Mouse (Mus musculus): ENCODE measurements at regions not wholly inside any gene's neighbourhood (a gene's known extent, or its start where the extent isn't known, plus 50 kb on each side); places are given as distances from the start of the nearest gene placed in this dataset.
A peak's percentile ranks its signal among the peaks of the same experiment; 100 is the strongest.

GRCm38 (mm10) chr1:166804333-166804732 is 122.7 kb upstream of the Fmo9 start:
- Histone ChIP-seq H3K4me3 (replicated peaks) (no peak overlapping the region), H3K9me3 (no peaks in the 10 kb centered on the region), H3K36me3 (replicated peaks; ENCODE audit: low read length) (no peaks in the 10 kb centered on the region), H3K4me1 (peaks cover 81% of the 10 kb centered on the region), H3K27me3 (replicated peaks) (no peaks in the 10 kb centered on the region)
- TF ChIP-seq GATA1 (IDR thresholded peaks at IDR 0.05; ENCODE audit: borderline replicate concordance, low read length), result no peak
- TF ChIP-seq FLI1 (IDR thresholded peaks at IDR 0.05; ENCODE audit: low read length), result no peak

GRCm38 (mm10) chr1:166807163-166807945 is 125.7 kb upstream of the Fmo9 start:
- TF ChIP-seq GATA1 (IDR thresholded peaks at IDR 0.05; ENCODE audit: borderline replicate concordance, low read length), result no peak
- no peak for TF ChIP-seq FLI1 (IDR thresholded peaks at IDR 0.05; ENCODE audit: low read length)
- Histone ChIP-seq H3K4me1 (peaks cover 88% of the 10 kb centered on the region), H3K27me3 (replicated peaks) (no peaks in the 10 kb centered on the region), H3K9me3 (no peaks in the 10 kb centered on the region), H3K4me3 (replicated peaks) (peak overlapping the region; percentile 69), H3K36me3 (replicated peaks; ENCODE audit: low read length) (no peaks in the 10 kb centered on the region)

DNA sequence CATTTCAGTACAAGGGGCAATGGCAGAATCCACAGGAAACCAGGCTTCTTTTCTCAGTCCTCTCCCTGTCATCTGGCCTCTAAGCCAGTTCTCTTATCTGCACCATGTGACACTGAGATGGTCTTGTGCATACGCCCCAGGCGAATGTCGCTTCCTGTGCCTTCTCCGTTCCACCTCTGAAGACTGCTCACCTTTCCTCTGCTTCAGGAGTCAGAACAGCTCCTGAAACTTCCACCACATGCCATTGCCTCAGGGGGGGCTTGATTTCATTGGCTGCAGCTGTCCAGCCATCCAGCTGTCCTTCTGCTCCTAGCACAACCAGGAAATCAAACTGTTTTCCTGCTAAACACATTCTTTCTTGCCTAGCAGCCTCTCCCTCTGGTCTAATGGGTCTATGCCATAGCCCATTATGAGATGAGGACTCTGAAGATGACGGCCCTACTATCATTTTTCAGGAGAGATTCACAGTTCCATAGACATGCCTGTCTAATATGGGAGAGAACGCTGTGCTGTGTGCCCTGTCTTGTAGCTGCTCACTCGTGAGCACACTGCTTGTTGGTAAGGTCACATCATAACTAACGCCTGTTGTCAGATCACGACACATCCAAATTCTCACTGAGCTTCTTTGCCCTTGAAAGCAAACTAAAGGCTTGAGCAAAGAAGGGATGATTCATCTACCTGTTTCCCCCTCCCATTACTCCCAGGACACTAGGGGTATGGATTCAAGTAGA is 129.9 kb upstream of the Fmo9 start:
- no peak for TF ChIP-seq GATA1 (IDR thresholded peaks at IDR 0.05; ENCODE audit: borderline replicate concordance, low read length)
- no peak for TF ChIP-seq FLI1 (IDR thresholded peaks at IDR 0.05; ENCODE audit: low read length)
- Histone ChIP-seq H3K4me3 (replicated peaks) (peak overlapping the region; percentile 48), H3K4me1 (peaks cover 93% of the 10 kb centered on the region), H3K27me3 (replicated peaks) (no peaks in the 10 kb centered on the region), H3K9me3 (no peaks in the 10 kb centered on the region), H3K36me3 (replicated peaks; ENCODE audit: low read length) (no peaks in the 10 kb centered on the region)

- peak overlapping the region; percentile 55 for H3K4me3 ChIP-seq (replicated peaks)
- H3K36me3 ChIP-seq (replicated peaks; ENCODE audit: low read length), result no peaks in the 10 kb centered on the region
- no peak for TF ChIP-seq FLI1 (IDR thresholded peaks at IDR 0.05; ENCODE audit: low read length)
- TF ChIP-seq GATA1 (IDR thresholded peaks at IDR 0.05; ENCODE audit: borderline replicate concordance, low read length), result no peak
- H3K9me3 ChIP-seq, result no peaks in the 10 kb centered on the region
- H3K27me3 ChIP-seq (replicated peaks), result no peaks in the 10 kb centered on the region
- H3K4me1 ChIP-seq, result peaks cover 88% of the 10 kb centered on the region
Measured at GRCm38 (mm10) chr1:166812072-166812461, 130.4 kb upstream of the Fmo9 start.

DNA sequence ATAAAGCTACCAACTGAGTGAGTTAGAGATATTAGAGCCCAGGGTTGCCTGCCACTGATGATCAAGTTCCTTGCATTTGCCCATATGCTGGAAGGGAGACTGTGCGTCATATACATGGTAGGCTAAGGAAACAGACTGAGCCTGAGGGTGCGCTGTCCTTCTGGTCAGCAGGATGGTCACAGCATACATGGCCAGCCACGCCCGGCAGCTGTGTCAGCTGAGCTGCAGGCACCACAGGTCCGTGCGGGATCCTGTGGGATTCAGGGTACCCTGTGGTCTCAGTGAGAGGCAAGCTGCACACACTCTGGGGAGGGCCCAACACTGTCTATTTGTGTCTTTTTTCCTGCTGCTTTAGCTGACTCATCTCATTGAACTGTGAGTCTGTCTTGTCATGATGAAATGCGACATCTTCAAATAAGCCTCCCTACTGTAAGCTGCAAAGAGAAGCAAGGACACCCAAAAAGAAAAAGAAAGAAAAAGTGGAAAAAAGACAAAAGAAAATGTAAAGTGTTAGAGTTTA is 131.3 kb upstream of the Fmo9 start:
- Histone ChIP-seq H3K36me3 (replicated peaks; ENCODE audit: low read length) (no peaks in the 10 kb centered on the region), H3K4me3 (replicated peaks) (peak overlapping the region; percentile 87), H3K4me1 (peaks cover 88% of the 10 kb centered on the region), H3K27me3 (replicated peaks) (no peaks in the 10 kb centered on the region), H3K9me3 (no peaks in the 10 kb centered on the region)
- no peak for TF ChIP-seq GATA1 (IDR thresholded peaks at IDR 0.05; ENCODE audit: borderline replicate concordance, low read length)
- no peak for TF ChIP-seq FLI1 (IDR thresholded peaks at IDR 0.05; ENCODE audit: low read length)

- TF ChIP-seq GATA1 (IDR thresholded peaks at IDR 0.05; ENCODE audit: borderline replicate concordance, low read length), result no peak
- TF ChIP-seq FLI1 (IDR thresholded peaks at IDR 0.05; ENCODE audit: low read length), result no peak
- Histone ChIP-seq H3K9me3 (no peaks in the 10 kb centered on the region), H3K4me1 (peaks cover 73% of the 10 kb centered on the region), H3K4me3 (replicated peaks) (no peak overlapping the region), H3K36me3 (replicated peaks; ENCODE audit: low read length) (no peaks in the 10 kb centered on the region), H3K27me3 (replicated peaks) (no peaks in the 10 kb centered on the region)
Measured at GRCm38 (mm10) chr1:166817927-166818326, 136.3 kb upstream of the Fmo9 start.

DNA sequence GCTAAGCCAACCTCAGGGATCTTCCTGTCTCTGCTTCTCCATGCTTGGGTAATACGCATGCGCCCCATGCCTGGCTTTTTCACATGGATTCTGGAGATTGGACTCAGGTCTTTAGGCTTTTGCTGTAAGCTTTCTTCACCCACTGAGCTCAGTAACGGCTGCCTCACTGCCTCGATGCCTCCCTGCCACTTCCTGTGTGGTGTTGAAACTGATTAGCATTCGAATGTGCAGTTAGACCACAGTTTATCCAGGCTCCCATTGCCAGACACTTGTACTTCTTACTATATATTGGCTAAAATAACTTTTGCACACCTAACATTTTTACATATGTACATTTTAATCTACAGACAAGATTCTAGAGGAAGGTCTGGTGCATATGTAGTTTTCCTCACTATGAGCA is 137.0 kb upstream of the Fmo9 start:
- no peaks in the 10 kb centered on the region for H3K9me3 ChIP-seq
- TF ChIP-seq GATA1 (IDR thresholded peaks at IDR 0.05; ENCODE audit: borderline replicate concordance, low read length) (no peak), FLI1 (IDR thresholded peaks at IDR 0.05; ENCODE audit: low read length) (no peak)
- H3K36me3 ChIP-seq (replicated peaks; ENCODE audit: low read length), result no peaks in the 10 kb centered on the region
- H3K27me3 ChIP-seq (replicated peaks), result no peaks in the 10 kb centered on the region
- peak overlapping the region; percentile 79 for H3K4me3 ChIP-seq (replicated peaks)
- H3K4me1 ChIP-seq, result peaks cover 69% of the 10 kb centered on the region

GRCm38 (mm10) chr1:166819420-166819819 is 137.8 kb upstream of the Fmo9 start:
- no peaks in the 10 kb centered on the region for H3K27me3 ChIP-seq (replicated peaks)
- no peak for TF ChIP-seq GATA1 (IDR thresholded peaks at IDR 0.05; ENCODE audit: borderline replicate concordance, low read length)
- no peak for TF ChIP-seq FLI1 (IDR thresholded peaks at IDR 0.05; ENCODE audit: low read length)
- peaks cover 68% of the 10 kb centered on the region for H3K4me1 ChIP-seq
- H3K4me3 ChIP-seq (replicated peaks), result peak overlapping the region; percentile 16
- no peaks in the 10 kb centered on the region for H3K36me3 ChIP-seq (replicated peaks; ENCODE audit: low read length)
- no peaks in the 10 kb centered on the region for H3K9me3 ChIP-seq

DNA sequence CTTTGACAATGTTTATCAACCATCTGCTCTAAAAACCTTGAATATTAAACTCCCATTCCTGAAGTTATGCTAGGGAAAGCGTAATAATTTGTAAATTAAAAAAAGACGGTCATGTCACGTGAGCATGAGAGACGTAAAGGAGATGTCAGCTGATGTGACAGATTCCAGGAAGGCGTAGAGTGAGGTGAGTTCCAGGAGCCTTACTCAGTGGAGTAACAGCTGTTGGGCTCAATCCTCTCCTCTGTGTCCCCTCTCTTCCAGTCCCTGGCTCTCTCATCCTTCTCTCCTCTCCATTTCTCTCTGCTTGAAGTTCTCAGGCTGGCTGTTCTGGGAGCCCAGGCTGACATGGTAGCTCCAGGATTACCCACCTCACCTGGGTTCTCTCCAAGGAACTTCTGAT is 138.4 kb upstream of the Fmo9 start:
- TF ChIP-seq GATA1 (IDR thresholded peaks at IDR 0.05; ENCODE audit: borderline replicate concordance, low read length) (no peak), FLI1 (IDR thresholded peaks at IDR 0.05; ENCODE audit: low read length) (no peak)
- H3K36me3 ChIP-seq (replicated peaks; ENCODE audit: low read length), result no peaks in the 10 kb centered on the region
- H3K9me3 ChIP-seq, result no peaks in the 10 kb centered on the region
- peak overlapping the region; percentile 67 for H3K4me3 ChIP-seq (replicated peaks)
- H3K4me1 ChIP-seq, result peaks cover 65% of the 10 kb centered on the region
- H3K27me3 ChIP-seq (replicated peaks), result no peaks in the 10 kb centered on the region

DNA sequence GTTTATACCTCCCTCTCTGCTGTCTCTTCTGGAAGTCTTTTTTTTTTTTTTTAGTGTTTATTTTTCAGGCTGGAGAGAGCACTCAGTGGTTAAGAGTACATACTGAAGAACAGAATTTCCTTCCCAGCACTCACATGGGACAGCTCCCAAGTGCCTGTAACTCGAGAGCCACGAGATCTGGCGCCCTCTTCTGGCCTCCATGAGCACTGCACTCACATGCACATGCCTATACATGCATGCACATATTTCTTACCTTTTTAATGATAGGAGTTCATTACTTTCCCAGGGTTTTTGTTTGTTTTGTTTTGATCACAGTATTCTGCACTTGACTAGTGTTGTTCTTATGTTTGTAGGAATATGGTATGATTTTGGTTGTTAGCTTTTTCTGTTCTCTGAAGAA is 139.5 kb upstream of the Fmo9 start:
- Histone ChIP-seq H3K27me3 (replicated peaks) (no peaks in the 10 kb centered on the region), H3K4me1 (peaks cover 54% of the 10 kb centered on the region)

More for the DNA sequence above, 139.5 kb upstream of the Fmo9 start:
- no peaks in the 10 kb centered on the region for H3K36me3 ChIP-seq (replicated peaks; ENCODE audit: low read length)
- TF ChIP-seq GATA1 (IDR thresholded peaks at IDR 0.05; ENCODE audit: borderline replicate concordance, low read length) (no peak), FLI1 (IDR thresholded peaks at IDR 0.05; ENCODE audit: low read length) (no peak)
- no peak overlapping the region for H3K4me3 ChIP-seq (replicated peaks)
- H3K9me3 ChIP-seq, result no peaks in the 10 kb centered on the region

Measured in megakaryocyte, embryonic 14.5 days (primary cell).